Mouse (Mus musculus) neutrophil, adult 5-6 weeks (primary cell): ENCODE measurements around the gene Glul. TPM values are rescaled to one million over a fixed set of nuclear protein-coding genes. Genes with fewer than 3 reads are reported as not detected.

Experiments
- ATAC-seq: fragments of 151-379, 151-347 bp; 2 replicates; pipeline ENCODE4 v1.8.0; 2017; ENCODE audit warnings: mild to moderate bottlenecking, moderate TSS enrichment; ENCODE audit not compliant: insufficient number of reproducible peaks, poor library complexity, low FRiP score, severe bottlenecking; ENCODE audit errors: extremely low read depth
- total RNA-seq: library from RNA; stranded (forward); fragments of 200-1000 nt; gene quantifications from 2 replicates; pipeline ENCODE4 v1.2.3, GENCODE M21; 2017

Glul gene
- total RNA-seq, 1 experiment from 2014 or later: 77.4 TPM

DNA sequence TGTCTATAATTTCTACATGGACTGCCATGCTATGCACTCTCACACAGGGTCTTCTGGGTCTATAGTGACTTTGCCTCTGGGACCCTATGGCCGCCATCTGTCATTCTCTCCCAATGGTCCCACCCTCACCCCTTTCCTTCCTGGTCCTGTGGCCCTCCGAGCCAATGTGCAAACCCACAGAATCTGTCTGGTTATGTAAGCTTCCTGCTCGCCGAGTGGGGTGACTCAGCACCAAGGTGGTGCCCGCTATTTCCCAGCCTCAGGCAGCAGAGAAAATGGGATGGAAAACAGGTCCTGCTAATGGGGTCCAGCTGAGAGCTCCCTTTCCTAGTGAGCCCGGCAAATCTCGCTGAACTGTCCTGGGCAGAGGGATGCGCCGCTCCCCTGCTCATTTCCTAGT is 53.5 kb downstream of the Glul start:
- ATAC-seq: no peak

- no peak for ATAC-seq
Measured at GRCm38 (mm10) chr1:153953797-153954196, 54.1 kb downstream of the Glul start.

DNA sequence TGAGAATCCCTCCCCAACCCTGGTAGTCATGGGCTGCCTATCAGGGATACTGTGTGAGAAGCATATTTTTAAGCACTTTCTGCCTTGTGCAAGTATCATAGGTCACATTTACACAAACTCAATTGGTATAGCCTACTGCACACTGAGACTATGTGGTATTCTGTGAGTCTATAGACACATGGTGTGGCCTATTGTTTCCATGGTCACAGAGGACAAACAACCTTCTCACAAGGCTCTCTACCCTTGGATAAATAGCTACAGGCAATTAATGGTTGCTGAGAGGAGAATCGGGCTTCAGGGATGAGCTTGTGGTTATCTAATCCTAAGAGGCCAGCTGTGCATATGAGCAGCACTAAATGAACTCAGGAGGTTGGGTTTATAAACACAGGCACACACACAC is 58.1 kb downstream of the Glul start:
- no peak for ATAC-seq

Other genes starting within 250 kb of the Glul start
- gene Rgs8, start 246.9 kb upstream of the Glul start, total RNA-seq: not detected in 2 replicates
- not detected in 2 replicates for gene Rgs16, start 159.6 kb upstream of the Glul start, total RNA-seq
- 159 and 184 TPM in 2 replicates for gene Rnasel, start 150.5 kb upstream of the Glul start, total RNA-seq
- gene Rgsl1, start 55.8 kb upstream of the Glul start, total RNA-seq: 0.25 TPM in 1 of 2 replicates, not detected in the other
- 0.25 TPM in 1 of 2 replicates, not detected in the other for gene Teddm1b, start 25.6 kb upstream of the Glul start, total RNA-seq
- gene Teddm1a, start 8.2 kb upstream of the Glul start, total RNA-seq: not detected in 2 replicates
- gene Teddm2, start 284 bp downstream of the Glul start, total RNA-seq: 1.1 and 1.5 TPM in 2 replicates